Mouse (Mus musculus) bone marrow macrophage, adult 2 months (primary cell): ENCODE results near the gene Cd8a. TPM values are rescaled to one million over a fixed set of nuclear protein-coding genes. Genes with fewer than 3 reads are reported as not detected.

Source experiments
- H3K27ac ChIP-seq: 2 replicates; pipeline ENCODE4 v1.5.1; 2012; ENCODE audit warnings: low read depth, low read length; ENCODE audit not compliant: insufficient read depth
- H3K4me1 ChIP-seq: 2 replicates; pipeline ENCODE4 v1.6.1; 2012; ENCODE audit warnings: low read length; ENCODE audit not compliant: control insufficient read depth, insufficient read depth
- H3K4me3 ChIP-seq: 2 replicates; pipeline ENCODE4 v1.5.1; 2012; ENCODE audit warnings: mild to moderate bottlenecking, low read length, moderate library complexity; ENCODE audit not compliant: insufficient read depth
- CTCF ChIP-seq: IDR thresholded peaks from 2 replicates; pipeline ENCODE4 v1.5.1; 2012; ENCODE audit warnings: low read depth, mild to moderate bottlenecking, low read length, moderate library complexity
- POLR2A ChIP-seq: IDR thresholded peaks from 2 replicates; pipeline ENCODE4 v1.6.1; 2012; ENCODE audit warnings: mild to moderate bottlenecking, low read depth, low read length, borderline replicate concordance
- polyA plus RNA-seq: library from polyadenylated mRNA; stranded (reverse); fragments of >200 nt; gene quantifications from 2 replicates; pipeline ENCODE4 v1.2.4, GENCODE M21; 2012; ENCODE audit not compliant: missing spikeins, insufficient read depth, insufficient read length

Cd8a gene
- polyA plus RNA-seq, 1 experiment, result not detected

DNA sequence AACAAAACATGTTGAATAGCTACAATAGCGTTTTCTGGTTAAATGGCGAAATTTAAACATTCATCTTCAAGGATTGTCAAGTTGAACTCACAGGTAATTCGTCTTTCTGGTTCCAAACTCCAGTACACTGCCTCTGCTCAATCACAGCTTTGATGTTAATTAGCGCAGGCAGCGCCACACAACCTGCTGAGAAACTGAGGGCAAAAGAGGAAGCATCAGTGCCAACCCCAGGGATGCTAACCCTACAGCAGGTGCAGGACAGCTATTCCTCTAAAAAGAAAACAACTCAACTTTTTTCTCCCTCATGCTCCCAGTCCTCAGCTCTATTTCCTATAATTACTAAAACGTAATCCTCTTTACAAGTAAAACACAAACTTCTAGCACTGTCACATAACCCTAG is 23.5 kb downstream of the Cd8a start:
- H3K27ac ChIP-seq, result no peak overlapping the region
- H3K4me3 ChIP-seq, result no peak overlapping the region
- peaks cover 5% of the 10 kb centered on the region for H3K4me1 ChIP-seq
- TF ChIP-seq CTCF (no peak), POLR2A (no peak)

DNA sequence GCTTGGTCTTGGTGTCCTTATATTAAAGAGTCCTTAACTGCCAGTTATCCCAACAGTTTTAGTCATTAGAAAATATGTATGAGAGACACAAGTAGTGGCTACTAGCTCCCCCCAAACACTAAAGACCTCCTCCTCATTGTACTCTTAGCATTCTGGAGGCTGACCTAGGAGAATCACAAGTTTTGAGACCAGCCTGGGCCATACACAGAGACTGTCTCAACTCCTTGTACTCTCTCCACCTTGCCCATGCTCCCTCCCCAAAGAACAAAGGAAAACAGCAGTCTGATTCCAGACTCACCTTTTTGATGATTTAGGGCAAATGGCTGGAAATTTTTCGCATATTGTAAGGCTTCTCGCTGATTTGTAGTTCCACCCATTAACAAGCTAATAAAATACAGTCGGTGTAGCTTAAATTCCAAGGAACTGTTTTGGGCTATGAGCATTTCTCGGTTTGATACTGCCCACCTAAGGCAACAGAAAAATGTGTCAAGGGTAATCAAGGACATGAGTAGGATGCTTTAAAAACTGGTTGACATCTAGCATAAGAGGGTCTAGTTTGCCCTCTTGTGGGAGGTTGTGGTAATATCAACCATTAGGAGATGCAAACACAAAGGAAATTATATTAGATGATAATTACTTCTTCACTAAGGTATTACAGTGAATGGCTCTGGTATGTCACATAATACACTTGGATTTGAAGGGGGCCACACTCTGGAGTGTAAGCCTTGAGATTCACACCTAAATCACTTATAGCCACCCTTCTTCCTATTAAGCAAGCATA is 25.8 kb downstream of the Cd8a start:
- TF ChIP-seq CTCF, result no peak
- TF ChIP-seq POLR2A, result no peak
- H3K4me3 ChIP-seq, result no peak overlapping the region
- peaks cover 5% of the 10 kb centered on the region for H3K4me1 ChIP-seq
- H3K27ac ChIP-seq, result no peak overlapping the region

DNA sequence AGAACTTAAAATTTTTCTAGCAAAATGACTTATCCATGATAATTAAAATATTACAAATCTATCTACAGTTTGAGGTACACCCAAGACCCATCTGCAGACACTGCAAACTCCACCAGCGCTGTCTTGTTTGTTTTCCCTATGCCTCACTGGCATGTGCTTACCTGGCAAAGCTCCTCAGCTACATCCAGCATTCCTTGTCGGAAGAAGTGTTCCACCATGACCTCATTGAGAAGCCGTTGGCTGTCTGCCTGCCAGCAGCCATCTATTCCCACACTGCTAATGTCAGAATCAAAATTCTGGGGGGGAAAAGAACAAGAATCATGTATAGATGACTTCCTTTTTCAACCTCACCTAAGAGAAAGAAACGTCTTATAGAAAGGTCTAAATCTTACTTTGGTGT is 41.4 kb downstream of the Cd8a start:
- Histone ChIP-seq H3K4me1 (peaks cover 12% of the 10 kb centered on the region), H3K4me3 (no peak overlapping the region), H3K27ac (no peak overlapping the region)
- TF ChIP-seq CTCF (no peak), POLR2A (no peak)

DNA sequence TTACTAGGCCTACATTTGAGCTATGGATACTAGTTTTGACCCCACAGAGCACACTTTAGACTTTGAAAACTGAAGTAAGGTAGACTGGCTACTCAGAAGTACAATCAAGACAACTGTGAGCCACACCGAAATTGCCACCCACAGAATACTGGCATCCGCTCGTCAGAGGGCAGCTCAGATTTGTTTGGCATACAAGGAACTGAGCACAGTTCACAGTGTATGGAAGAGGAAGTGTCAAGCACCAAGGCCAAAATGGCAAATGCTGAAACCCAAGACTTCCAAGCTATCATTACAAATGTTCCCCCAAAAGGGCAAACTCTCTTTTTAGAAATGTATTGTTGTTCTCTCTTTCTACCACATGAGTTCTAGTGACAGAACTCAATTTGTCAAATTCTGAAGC is 42.2 kb downstream of the Cd8a start:
- Histone ChIP-seq H3K4me3 (no peak overlapping the region), H3K27ac (no peak overlapping the region), H3K4me1 (peaks cover 12% of the 10 kb centered on the region)
- no peak for TF ChIP-seq POLR2A
- TF ChIP-seq CTCF, result no peak

- Histone ChIP-seq H3K4me1 (peaks cover 12% of the 10 kb centered on the region), H3K27ac (no peak overlapping the region), H3K4me3 (no peak overlapping the region)
- TF ChIP-seq POLR2A (no peak), CTCF (no peak)
These were observed 45.6 kb downstream of the Cd8a start for GRCm38 (mm10) chr6:71418874-71419273.

GRCm38 (mm10) chr6:71420848-71421247 is 47.6 kb downstream of the Cd8a start:
- TF ChIP-seq CTCF (no peak), POLR2A (no peak)
- Histone ChIP-seq H3K4me1 (peaks cover 9% of the 10 kb centered on the region), H3K27ac (no peak overlapping the region), H3K4me3 (no peak overlapping the region)

DNA sequence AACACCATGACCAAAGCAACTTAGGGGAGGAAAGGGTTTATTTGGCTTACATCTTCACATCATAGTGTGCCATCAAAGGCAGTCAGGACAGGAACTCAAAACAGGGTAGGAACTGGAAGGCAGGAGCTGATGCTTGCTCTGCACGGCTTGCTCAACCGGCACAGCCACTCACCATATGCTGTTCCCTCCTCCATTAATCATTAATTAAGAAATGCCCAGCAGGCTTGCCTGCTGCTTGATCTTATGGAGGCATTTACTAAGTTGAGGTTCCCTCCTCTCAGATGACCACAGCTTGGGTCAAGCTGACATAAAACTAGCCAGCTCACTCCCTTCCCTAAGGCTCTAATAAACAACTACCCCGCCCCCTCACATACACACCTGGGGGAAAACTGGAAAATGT is 48.9 kb downstream of the Cd8a start:
- Histone ChIP-seq H3K4me1 (peaks cover 5% of the 10 kb centered on the region), H3K27ac (no peak overlapping the region), H3K4me3 (no peak overlapping the region)
- TF ChIP-seq CTCF (no peak), POLR2A (no peak)

- no peak for TF ChIP-seq CTCF
- TF ChIP-seq POLR2A, result no peak
- peaks cover 5% of the 10 kb centered on the region for H3K4me1 ChIP-seq
- H3K4me3 ChIP-seq, result no peak overlapping the region
- no peak overlapping the region for H3K27ac ChIP-seq
These were observed 49.9 kb downstream of the Cd8a start for GRCm38 (mm10) chr6:71423116-71423515.

- TF ChIP-seq CTCF, result no peak
- no peak for TF ChIP-seq POLR2A
- no peak overlapping the region for H3K4me3 ChIP-seq
- H3K4me1 ChIP-seq, result no peaks in the 10 kb centered on the region
- no peak overlapping the region for H3K27ac ChIP-seq
These were observed 52.5 kb downstream of the Cd8a start for GRCm38 (mm10) chr6:71425681-71426080.

DNA sequence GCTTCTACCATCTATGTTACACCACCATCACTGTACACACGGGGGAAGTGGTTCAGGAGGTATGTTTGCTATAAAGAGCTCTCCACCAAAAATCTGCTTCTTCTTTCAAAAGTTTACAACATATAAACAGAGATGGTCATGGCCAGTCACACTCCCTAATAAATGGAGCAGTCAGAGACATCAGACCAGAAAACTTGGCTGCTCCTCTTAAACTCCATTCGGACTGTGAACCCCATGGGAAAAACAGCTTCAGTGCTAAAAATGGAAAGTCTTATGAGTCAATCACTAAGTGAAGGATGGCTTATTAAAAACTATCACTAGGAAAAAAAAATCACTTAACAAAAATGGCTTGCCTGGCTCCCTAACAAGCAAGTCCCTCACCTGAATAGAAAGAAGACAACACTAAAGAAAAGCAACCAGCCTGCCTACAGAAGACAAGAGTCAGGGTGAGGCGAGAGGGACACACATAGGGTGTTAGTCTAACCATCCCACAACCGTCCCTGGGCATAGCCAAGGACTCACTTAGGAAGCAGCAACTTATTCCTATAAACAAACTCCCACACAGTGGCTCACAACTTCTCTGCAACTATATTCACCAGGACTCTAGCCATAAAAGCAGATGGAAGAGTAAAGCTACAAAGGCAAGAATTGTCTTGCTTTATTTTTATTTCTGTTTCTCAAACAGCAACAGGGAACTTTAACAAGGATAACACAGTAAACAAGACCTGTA is 54.9 kb downstream of the Cd8a start:
- TF ChIP-seq POLR2A, result no peak
- TF ChIP-seq CTCF, result no peak
- Histone ChIP-seq H3K27ac (no peak overlapping the region), H3K4me3 (no peak overlapping the region), H3K4me1 (no peaks in the 10 kb centered on the region)

Other genes starting within 250 kb of the Cd8a start
- not detected in 2 replicates for gene Thnsl2, start 229.0 kb upstream of the Cd8a start, polyA plus RNA-seq
- not detected in 2 replicates for gene Fabp1, start 173.6 kb upstream of the Cd8a start, polyA plus RNA-seq
- gene Krcc1, start 101.8 kb upstream of the Cd8a start, polyA plus RNA-seq, result 112 and 123 TPM in 2 replicates
- gene Smyd1, start 51.2 kb upstream of the Cd8a start, polyA plus RNA-seq, result not detected in 2 replicates
- not detected in 2 replicates for gene Cd8b1, start 50.6 kb upstream of the Cd8a start, polyA plus RNA-seq
- gene Rmnd5a, start 67.2 kb downstream of the Cd8a start, polyA plus RNA-seq, result 52.9 and 59.1 TPM in 2 replicates
- gene Rnf103, start 120.5 kb downstream of the Cd8a start, polyA plus RNA-seq, result 27.2 and 29.2 TPM in 2 replicates
- gene Chmp3, start 170.4 kb downstream of the Cd8a start, polyA plus RNA-seq, result 226 and 254 TPM in 2 replicates